ENCODE assay signal across 24 mouse cellular contexts in the genomic region with DNA sequence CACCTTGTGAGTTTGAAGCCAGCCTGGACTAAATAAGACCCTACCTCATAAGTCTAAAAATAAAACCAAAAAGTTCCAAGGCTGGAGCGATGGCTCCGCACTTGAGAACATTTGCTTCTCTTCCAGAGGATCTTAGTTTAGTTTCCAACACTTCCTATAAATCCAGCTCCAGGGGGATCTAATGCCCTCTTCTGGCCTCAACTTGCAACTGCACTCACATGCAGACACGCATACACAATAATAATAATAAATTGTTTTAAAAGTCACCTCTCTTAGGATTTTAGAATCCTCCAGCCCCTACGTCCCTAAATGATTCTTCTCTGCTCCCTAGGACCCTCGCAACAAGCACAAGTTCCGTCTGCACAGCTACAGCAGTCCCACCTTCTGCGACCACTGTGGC. TPM values are rescaled to one million over a fixed set of nuclear protein-coding genes. Genes with fewer than 3 reads are reported as not detected.
DNase-seq lines count a peak whose midpoint lies in the region; ATAC-seq and TF ChIP-seq lines count a peak whose summit lies in the region.
"Had no signal": no experiment of that assay in that cellular context is flagged by ENCODE, and none has a peak within 500 bp of the region (broad histone marks: within the 10 kb centered on the region; RNA-seq: fewer than 3 reads in every experiment).

No protein-coding gene starts in this region.

- peak; percentile 37; the same call in 1 of the 2 replicates for TF ChIP-seq CTCF in forebrain, postnatal 0 days (IDR thresholded peaks at IDR 0.05; ENCODE audit: low read depth)
- TF ChIP-seq CTCF in left cerebral cortex, adult 2 months (IDR thresholded peaks at IDR 0.05) = peak; percentile 23

- no peak for DNase-seq in forebrain, postnatal 0 days
- DNase-seq in forebrain, embryonic 10.5 days (ENCODE audit: extremely low spot score, low spot score) = no peak
- DNase-seq in left cerebral cortex, adult 2 months (ENCODE audit: extremely low spot score in 1 of 2, low spot score in 2 of 2) = no peak
- no peak for DNase-seq in left cerebral cortex, adult 8-10 months (ENCODE audit: low spot score in 2 of 2)
- peak; percentile 23 for DNase-seq in midbrain, embryonic 11.5 days (ENCODE audit: low spot score, missing footprints)
- no peak for DNase-seq in midbrain, embryonic 10.5 days (ENCODE audit: low spot score)
- DNase-seq in cerebellum, adult 11 months = no peak
- DNase-seq: adrenal gland, adult 8-10 months; adrenal gland, postnatal 36 days; B cell, adult 2 months; cerebellum, adult 8-10 months; cerebellum, postnatal 14 days; embryo, embryonic 11 days; gastrocnemius, postnatal 10 days; heart, adult 18-20 months had no signal

- no peak overlapping the region for H3K9ac ChIP-seq in forebrain, postnatal 0 days
- H3K9ac ChIP-seq in midbrain, embryonic 11.5 days (ENCODE audit: low read length) = no peak overlapping the region
- H3K9ac ChIP-seq: embryonic facial prominence, embryonic 15.5 days; forebrain, embryonic 15.5 days; hindbrain, embryonic 12.5 days had no signal

- H3K9me3 ChIP-seq in forebrain, postnatal 0 days (ENCODE audit: low read length) = no peaks in the 10 kb centered on the region
- peaks cover 6% of the 10 kb centered on the region; the same call in 1 of the 2 replicates for H3K9me3 ChIP-seq in forebrain, embryonic 10.5 days
- H3K9me3 ChIP-seq in midbrain, embryonic 11.5 days (ENCODE audit: control insufficient read depth, low read length) = peaks cover 4% of the 10 kb centered on the region; the same call in 1 of the 2 replicates
- H3K9me3 ChIP-seq in midbrain, embryonic 10.5 days (replicated peaks) = peaks cover 9% of the 10 kb centered on the region
- H3K9me3 ChIP-seq: embryonic facial prominence, embryonic 15.5 days; forebrain, embryonic 15.5 days had no signal

- no peaks in the 10 kb centered on the region for H3K27me3 ChIP-seq in forebrain, postnatal 0 days (ENCODE audit: insufficient read depth, low read length)
- peaks cover 13% of the 10 kb centered on the region for H3K27me3 ChIP-seq in forebrain, embryonic 10.5 days (ENCODE audit: poor library complexity, severe bottlenecking)
- H3K27me3 ChIP-seq in midbrain, embryonic 11.5 days (ENCODE audit: control insufficient read depth, insufficient read depth, low read length) = no peaks in the 10 kb centered on the region
- H3K27me3 ChIP-seq in midbrain, embryonic 10.5 days (ENCODE audit: low read depth, poor library complexity, severe bottlenecking) = peaks cover 13% of the 10 kb centered on the region
- H3K27me3 ChIP-seq: forebrain, embryonic 15.5 days; Patski had no signal

- H3K27ac ChIP-seq in forebrain, postnatal 0 days (ENCODE audit: low read depth, low read length) = no peak overlapping the region
- no peak overlapping the region for H3K27ac ChIP-seq in forebrain, embryonic 10.5 days
- H3K27ac ChIP-seq in left cerebral cortex, adult 2 months = no peak overlapping the region
- H3K27ac ChIP-seq in midbrain, embryonic 11.5 days (ENCODE audit: low read depth, low read length) = no peak overlapping the region
- no peak overlapping the region for H3K27ac ChIP-seq in midbrain, embryonic 10.5 days (replicated peaks)
- H3K27ac ChIP-seq: embryonic facial prominence, embryonic 15.5 days; forebrain, embryonic 15.5 days; hindbrain, embryonic 12.5 days had no signal

- WGBS in forebrain, postnatal 0 days = 98% methylated on average over 7 of the region's 7 CpGs
- 95% methylated on average over 7 of the region's 7 CpGs for WGBS in forebrain, embryonic 10.5 days
- WGBS in midbrain, embryonic 11.5 days = 95% methylated on average over 7 of the region's 7 CpGs
- WGBS in midbrain, embryonic 10.5 days = 94% methylated on average over 7 of the region's 7 CpGs

- no peaks in the 10 kb centered on the region for H3K4me1 ChIP-seq in forebrain, postnatal 0 days (ENCODE audit: insufficient read depth)
- peaks cover 2% of the 10 kb centered on the region for H3K4me1 ChIP-seq in forebrain, embryonic 10.5 days
- no peaks in the 10 kb centered on the region for H3K4me1 ChIP-seq in midbrain, embryonic 11.5 days (ENCODE audit: control insufficient read depth, insufficient read depth, low read length)
- peaks cover 8% of the 10 kb centered on the region for H3K4me1 ChIP-seq in midbrain, embryonic 10.5 days
- H3K4me1 ChIP-seq: embryonic facial prominence, embryonic 15.5 days; forebrain, embryonic 15.5 days had no signal

- intact Hi-C loops in left cerebral cortex, adult 2 months (cut with DNase I) = no loop called here

- ATAC-seq in forebrain, postnatal 0 days = no peak
- ATAC-seq in midbrain, embryonic 11.5 days (ENCODE audit: low FRiP score) = no peak
- ATAC-seq: CD4-positive, CD25-positive, alpha-beta regulatory T cell, adult 4 months; forebrain, embryonic 15.5 days; hindbrain, embryonic 16.5 days; Patski had no signal

- H3K4me2 ChIP-seq in forebrain, postnatal 0 days (ENCODE audit: low read depth) = no peak overlapping the region
- no peak overlapping the region for H3K4me2 ChIP-seq in midbrain, embryonic 11.5 days
- H3K4me2 ChIP-seq: embryonic facial prominence, embryonic 15.5 days; forebrain, embryonic 15.5 days; heart, embryonic 11.5 days; hindbrain, embryonic 12.5 days had no signal

- no peak overlapping the region for H3K4me3 ChIP-seq in forebrain, postnatal 0 days (ENCODE audit: low read depth, low read length)
- H3K4me3 ChIP-seq in forebrain, embryonic 10.5 days = no peak overlapping the region
- H3K4me3 ChIP-seq in left cerebral cortex, adult 2 months = no peak overlapping the region
- no peak overlapping the region for H3K4me3 ChIP-seq in midbrain, embryonic 11.5 days (ENCODE audit: low read depth, low read length)
- H3K4me3 ChIP-seq in midbrain, embryonic 10.5 days = no peak overlapping the region
- H3K4me3 ChIP-seq: embryonic facial prominence, embryonic 15.5 days; erythroblast, embryonic 14.5 days; forebrain, embryonic 15.5 days; hindbrain, embryonic 12.5 days had no signal

- H3K36me3 ChIP-seq in forebrain, postnatal 0 days (ENCODE audit: insufficient read depth) = peaks cover 8% of the 10 kb centered on the region; the same call in 1 of the 2 replicates
- H3K36me3 ChIP-seq in forebrain, embryonic 10.5 days (replicated peaks) = no peaks in the 10 kb centered on the region
- H3K36me3 ChIP-seq in midbrain, embryonic 11.5 days (ENCODE audit: control insufficient read depth, insufficient read depth, low read length) = no peaks in the 10 kb centered on the region
- peaks cover 3% of the 10 kb centered on the region; the same call in 1 of the 2 replicates for H3K36me3 ChIP-seq in midbrain, embryonic 10.5 days
- H3K36me3 ChIP-seq: embryonic facial prominence, embryonic 15.5 days; forebrain, embryonic 15.5 days; hindbrain, embryonic 12.5 days had no signal

RNA-seq across cellular contexts. Expression of gene Prkcg, which starts 21.3 kb away (rescaled TPM):
- total RNA-seq in forebrain, postnatal 0 days (2014; rRNA removed) = 10.2 and 17.3 TPM in 2 replicates
- polyA plus RNA-seq in forebrain, postnatal 0 days (2015; fragmentation: Nextera tagmentation; extraction: Ambion mirVana) = 12.1 and 15.1 TPM in 2 replicates
- 0.71 and 1.2 TPM in 2 replicates for polyA plus RNA-seq in forebrain, embryonic 10.5 days (2016; fragmentation: Nextera tagmentation; extraction: Ambion mirVana)
- 100 to 1,000 TPM; 262 to 263 TPM for total RNA-seq in left cerebral cortex, adult 2 months (2021)
- 100 to 1,000 TPM; 228 to 253 (median 241) TPM for total RNA-seq in left cerebral cortex, adult 8-10 months (2022)
- polyA plus RNA-seq in midbrain, embryonic 11.5 days (2014; fragmentation: Nextera tagmentation; extraction: Ambion mirVana) = 0.31 and 0.77 TPM in 2 replicates
- 0.71 and 1.2 TPM in 2 replicates for polyA plus RNA-seq in midbrain, embryonic 10.5 days (2016; fragmentation: Nextera tagmentation; extraction: Ambion mirVana)
- total RNA-seq: common myeloid progenitor, adult 5-6 weeks had no signal
- polyA plus RNA-seq: CD4-positive, CD25-positive, alpha-beta regulatory T cell, adult 4 months; erythroblast, embryonic 14.5 days had no signal

RNA-seq across cellular contexts. Expression of gene Myadm, which starts 21.4 kb away (rescaled TPM):
- total RNA-seq in forebrain, postnatal 0 days (2014; rRNA removed) = 16.2 and 22.3 TPM in 2 replicates
- polyA plus RNA-seq in forebrain, postnatal 0 days (2015; fragmentation: Nextera tagmentation; extraction: Ambion mirVana) = 14.0 and 22.3 TPM in 2 replicates
- polyA plus RNA-seq in forebrain, embryonic 10.5 days (2016; fragmentation: Nextera tagmentation; extraction: Ambion mirVana) = 20.9 and 25.0 TPM in 2 replicates
- total RNA-seq in left cerebral cortex, adult 2 months (2021) = 10 to 100 TPM; 61.9 to 62.1 TPM
- total RNA-seq in left cerebral cortex, adult 8-10 months (2022) = 10 to 100 TPM; 42.1 to 50.5 (median 47.1) TPM
- 38.1 and 41.2 TPM in 2 replicates for polyA plus RNA-seq in midbrain, embryonic 11.5 days (2014; fragmentation: Nextera tagmentation; extraction: Ambion mirVana)
- 29.6 and 35.1 TPM in 2 replicates for polyA plus RNA-seq in midbrain, embryonic 10.5 days (2016; fragmentation: Nextera tagmentation; extraction: Ambion mirVana)
- polyA plus RNA-seq: erythroblast, embryonic 14.5 days had no signal

RNA-seq across cellular contexts. Expression of gene Cacng7, which starts 22.5 kb away (rescaled TPM):
- 73.4 and 78.9 TPM in 2 replicates for total RNA-seq in forebrain, postnatal 0 days (2014; rRNA removed)
- polyA plus RNA-seq in forebrain, postnatal 0 days (2015; fragmentation: Nextera tagmentation; extraction: Ambion mirVana) = 2.3 and 2.5 TPM in 2 replicates
- 1.7 and 2.2 TPM in 2 replicates for polyA plus RNA-seq in forebrain, embryonic 10.5 days (2016; fragmentation: Nextera tagmentation; extraction: Ambion mirVana)
- 100 to 1,000 TPM; 180 to 201 TPM for total RNA-seq in left cerebral cortex, adult 2 months (2021)
- 100 to 1,000 TPM; 173 to 194 (median 181) TPM for total RNA-seq in left cerebral cortex, adult 8-10 months (2022)
- 4.2 and 4.4 TPM in 2 replicates for polyA plus RNA-seq in midbrain, embryonic 11.5 days (2014; fragmentation: Nextera tagmentation; extraction: Ambion mirVana)
- polyA plus RNA-seq in midbrain, embryonic 10.5 days (2016; fragmentation: Nextera tagmentation; extraction: Ambion mirVana) = 1.7 and 2.7 TPM in 2 replicates
- total RNA-seq: common myeloid progenitor, adult 5-6 weeks had no signal
- polyA plus RNA-seq: CD4-positive, CD25-positive, alpha-beta regulatory T cell, adult 4 months; erythroblast, embryonic 14.5 days had no signal
